Mouse (Mus musculus) brain, embryonic 18.5 days (tissue): ENCODE measurements around the gene Foxp1.

Experiments
- DNase-seq: peaks from one replicate; pipeline ENCODE4 v3.0.0-alpha.2; 2012; ENCODE audit warnings: low read depth, low spot score

The Foxp1 gene

GRCm38 (mm10) chr6:98996346-98996745 lies 526.2 kb downstream of the Foxp1 start:
- no peak for DNase-seq

GRCm38 (mm10) chr6:98995681-98996080 lies 526.8 kb downstream of the Foxp1 start:
- DNase-seq, result no peak

GRCm38 (mm10) chr6:98994902-98995301 lies 527.6 kb downstream of the Foxp1 start:
- no peak for DNase-seq

- DNase-seq, result no peak
Observed at GRCm38 (mm10) chr6:98994104-98994787, 528.3 kb downstream of the Foxp1 start.

- DNase-seq, result no peak
Observed at GRCm38 (mm10) chr6:98993231-98993630, 529.3 kb downstream of the Foxp1 start.

GRCm38 (mm10) chr6:98992772-98993147 lies 529.8 kb downstream of the Foxp1 start:
- no peak for DNase-seq

- no peak for DNase-seq
Observed at GRCm38 (mm10) chr6:98991900-98992771, 530.4 kb downstream of the Foxp1 start.

- no peak for DNase-seq
Observed at GRCm38 (mm10) chr6:98987533-98988169, 534.9 kb downstream of the Foxp1 start.

GRCm38 (mm10) chr6:98985452-98985851 lies 537.1 kb downstream of the Foxp1 start:
- DNase-seq, result no peak

- no peak for DNase-seq
Observed at GRCm38 (mm10) chr6:98984626-98985025, 537.9 kb downstream of the Foxp1 start.

GRCm38 (mm10) chr6:98984026-98984425 lies 538.5 kb downstream of the Foxp1 start:
- no peak for DNase-seq

- no peak for DNase-seq
Observed at GRCm38 (mm10) chr6:98983311-98983838, 539.1 kb downstream of the Foxp1 start.

- DNase-seq, result no peak
Observed at GRCm38 (mm10) chr6:98981265-98981664, 541.3 kb downstream of the Foxp1 start.

GRCm38 (mm10) chr6:98980432-98980831 lies 542.1 kb downstream of the Foxp1 start:
- no peak for DNase-seq

- DNase-seq, result no peak
Observed at GRCm38 (mm10) chr6:98980001-98980400, 542.5 kb downstream of the Foxp1 start.

GRCm38 (mm10) chr6:98977806-98978205 lies 544.7 kb downstream of the Foxp1 start:
- DNase-seq, result no peak

- DNase-seq, result no peak
Observed at GRCm38 (mm10) chr6:98975918-98976317, 546.6 kb downstream of the Foxp1 start.

- no peak for DNase-seq
Observed at GRCm38 (mm10) chr6:98973433-98973832, 549.1 kb downstream of the Foxp1 start.

- no peak for DNase-seq
Observed at GRCm38 (mm10) chr6:98972404-98972803, 550.1 kb downstream of the Foxp1 start.

GRCm38 (mm10) chr6:98959333-98959732 lies 563.2 kb downstream of the Foxp1 start:
- DNase-seq, result no peak

- no peak for DNase-seq
Observed at GRCm38 (mm10) chr6:98956522-98957169, 565.9 kb downstream of the Foxp1 start.

GRCm38 (mm10) chr6:98955706-98956105 lies 566.8 kb downstream of the Foxp1 start:
- DNase-seq, result no peak
